Mouse (Mus musculus): ENCODE results near the gene Slc25a35.
"Not testable (repeated sequence)": the region's sequence is repeated elsewhere in the genome, so short reads cannot be mapped to it uniquely, and the experiment has no call there.

DNA sequence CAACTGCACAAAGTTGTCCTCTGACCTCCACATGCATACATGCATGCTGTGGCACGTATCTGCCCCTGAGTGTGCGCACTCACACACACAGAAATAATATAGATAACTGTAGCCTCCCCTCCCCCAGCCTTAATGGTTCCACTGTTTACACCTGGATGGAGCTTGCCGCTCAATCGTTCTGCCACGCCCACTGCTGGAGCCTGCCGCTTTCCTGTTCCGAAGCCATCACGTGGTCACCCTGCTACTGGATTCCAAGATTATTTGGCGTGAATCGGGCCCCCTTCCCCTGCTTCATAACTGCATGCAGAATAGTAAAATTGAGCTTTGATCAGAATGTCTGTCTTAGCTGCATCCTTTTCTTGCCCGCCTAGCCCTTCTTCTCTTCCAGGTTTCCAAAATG lies 5.8 kb upstream of the Slc25a35 start:
- not testable (repeated sequence) for TF ChIP-seq CTCF (conservative IDR thresholded peaks at IDR 0.05; ENCODE audit: insufficient read depth, insufficient read length, low read depth, low read length); POLR2A (IDR thresholded peaks at IDR 0.05; ENCODE audit: low read depth, low read length)
